Mouse (Mus musculus) heart, embryonic 12.5 days (tissue): ENCODE measurements at regions not wholly inside any gene's neighbourhood (a gene's known extent, or its start where the extent isn't known, plus 50 kb on each side); places are given as distances from the start of the nearest gene placed in this dataset.

Experiments
- ATAC-seq: fragments of 200-750 bp; cut with Nextera tagmentation; 2 replicates; pipeline ENCODE4 v1.8.0; 2017; ENCODE audit warnings: moderate TSS enrichment, moderate library complexity; ENCODE audit not compliant: insufficient number of reproducible peaks, low FRiP score
- H3K27ac ChIP-seq: fragments of 300-500 bp; sonication (generic); 2 replicates; pipeline ENCODE4 v1.5.1; 2016; ENCODE audit warnings: mild to moderate bottlenecking, moderate library complexity; ENCODE audit not compliant: poor library complexity, severe bottlenecking
- H3K27me3 ChIP-seq: fragments of 300-500 bp; sonication (generic); replicated peaks from 2 replicates; pipeline ENCODE4 v1.6.1; 2016; ENCODE audit warnings: mild to moderate bottlenecking, moderate library complexity
- H3K36me3 ChIP-seq: fragments of 300-500 bp; sonication (generic); 2 replicates; pipeline ENCODE4 v1.6.1; 2016; ENCODE audit warnings: mild to moderate bottlenecking, moderate library complexity
- H3K4me1 ChIP-seq: fragments of 300-500 bp; sonication (generic); replicated peaks from 2 replicates; pipeline ENCODE4 v1.6.1; 2016; ENCODE audit warnings: mild to moderate bottlenecking
- H3K4me2 ChIP-seq: fragments of 300-500 bp; sonication (generic); 2 replicates; pipeline ENCODE4 v1.6.1; 2016; ENCODE audit warnings: mild to moderate bottlenecking, moderate library complexity
- H3K4me3 ChIP-seq: fragments of 300-500 bp; sonication (generic); 2 replicates; pipeline ENCODE4 v1.5.1; 2016; ENCODE audit warnings: mild to moderate bottlenecking
- H3K9ac ChIP-seq: fragments of 300-500 bp; sonication (generic); 2 replicates; pipeline ENCODE4 v1.6.1; 2016; ENCODE audit warnings: mild to moderate bottlenecking, moderate library complexity
- H3K9me3 ChIP-seq: fragments of 300-500 bp; sonication (generic); replicated peaks from 2 replicates; pipeline ENCODE4 v1.6.1; 2016; ENCODE audit warnings: mild to moderate bottlenecking, moderate library complexity
- WGBS: fragments of 180-500 bp; shearing (Covaris S2); methylation state at CpG from one replicate; pipeline ENCODE4 v1.1.7; 2016; 5-methylcytosine and 5-hydroxymethylcytosine counted together

GRCm38 (mm10) chr7:69827251-69827650 lies 539.3 kb downstream of the Nr2f2 start:
- Histone ChIP-seq H3K4me1 (no peaks in the 10 kb centered on the region), H3K27ac (no peak overlapping the region), H3K9ac (no peak overlapping the region), H3K9me3 (no peaks in the 10 kb centered on the region), H3K27me3 (no peaks in the 10 kb centered on the region), H3K4me3 (no peak overlapping the region), H3K4me2 (no peak overlapping the region), H3K36me3 (no peaks in the 10 kb centered on the region)
- ATAC-seq = no peak
- WGBS = 72% methylated on average over 8 of the region's 8 CpGs

GRCm38 (mm10) chr7:69820570-69820969 lies 546.0 kb downstream of the Nr2f2 start:
- H3K27me3 ChIP-seq = no peaks in the 10 kb centered on the region
- WGBS = 78% methylated on average over 2 of the region's 2 CpGs
- no peak for ATAC-seq
- no peaks in the 10 kb centered on the region for H3K36me3 ChIP-seq
- H3K9ac ChIP-seq = no peak overlapping the region
- no peaks in the 10 kb centered on the region for H3K4me1 ChIP-seq
- H3K9me3 ChIP-seq = no peaks in the 10 kb centered on the region
- no peak overlapping the region for H3K4me3 ChIP-seq
- no peak overlapping the region for H3K4me2 ChIP-seq
- H3K27ac ChIP-seq = no peak overlapping the region

- no peaks in the 10 kb centered on the region for H3K9me3 ChIP-seq
- no peaks in the 10 kb centered on the region for H3K36me3 ChIP-seq
- H3K9ac ChIP-seq = no peak overlapping the region
- H3K4me1 ChIP-seq = peaks cover under 1% of the 10 kb centered on the region; the same call in 1 of the 2 replicates
- 76% methylated on average over 3 of the region's 3 CpGs for WGBS
- H3K4me3 ChIP-seq = no peak overlapping the region
- no peak overlapping the region for H3K4me2 ChIP-seq
- ATAC-seq = no peak
- no peaks in the 10 kb centered on the region for H3K27me3 ChIP-seq
- H3K27ac ChIP-seq = no peak overlapping the region
Measured at GRCm38 (mm10) chr7:69812301-69812700, 554.2 kb downstream of the Nr2f2 start.

GRCm38 (mm10) chr7:69810873-69811272 lies 555.7 kb downstream of the Nr2f2 start:
- peaks cover 4% of the 10 kb centered on the region; the same call in 1 of the 2 replicates for H3K4me1 ChIP-seq
- H3K4me2 ChIP-seq = 0 out of 2 replicates have a peak overlapping the region, but pooled peaks have one; percentile 34
- H3K4me3 ChIP-seq = no peak overlapping the region
- ATAC-seq = no peak
- 15% methylated on average over 5 of the region's 5 CpGs for WGBS
- no peak overlapping the region for H3K9ac ChIP-seq
- no peaks in the 10 kb centered on the region for H3K36me3 ChIP-seq
- no peaks in the 10 kb centered on the region for H3K27me3 ChIP-seq
- no peak overlapping the region for H3K27ac ChIP-seq
- H3K9me3 ChIP-seq = no peaks in the 10 kb centered on the region

DNA sequence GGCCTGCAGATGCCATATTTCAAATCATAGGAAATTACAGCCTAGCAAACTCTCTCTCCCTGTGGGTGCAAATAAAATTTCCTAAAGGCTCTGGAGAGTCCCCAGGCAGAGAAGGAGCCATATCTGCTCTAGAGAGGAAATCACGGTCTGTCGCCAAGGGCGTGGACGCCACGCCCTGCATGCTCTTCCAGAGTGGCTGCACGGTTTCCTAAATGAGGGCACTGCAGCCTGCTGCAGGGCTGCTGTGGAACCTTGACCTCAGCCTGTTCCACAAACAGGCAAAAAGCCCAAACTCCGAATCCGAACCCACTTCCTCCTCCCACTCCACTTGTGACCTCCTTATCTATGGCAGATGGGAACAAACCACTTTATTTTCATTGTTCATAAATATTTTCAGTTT lies 559.3 kb downstream of the Nr2f2 start:
- Histone ChIP-seq H3K36me3 (no peaks in the 10 kb centered on the region), H3K4me2 (no peak overlapping the region), H3K4me3 (no peak overlapping the region), H3K9ac (no peak overlapping the region), H3K27me3 (no peaks in the 10 kb centered on the region), H3K9me3 (no peaks in the 10 kb centered on the region), H3K27ac (no peak overlapping the region), H3K4me1 (peaks cover 4% of the 10 kb centered on the region; the same call in 1 of the 2 replicates)
- 39% methylated on average over 8 of the region's 8 CpGs for WGBS
- ATAC-seq = no peak

- no peaks in the 10 kb centered on the region for H3K36me3 ChIP-seq
- no peak overlapping the region for H3K4me2 ChIP-seq
- no peak overlapping the region for H3K9ac ChIP-seq
- no peaks in the 10 kb centered on the region for H3K27me3 ChIP-seq
- 77% methylated on average over 5 of the region's 5 CpGs for WGBS
- H3K9me3 ChIP-seq = no peaks in the 10 kb centered on the region
- no peak overlapping the region for H3K4me3 ChIP-seq
- H3K27ac ChIP-seq = no peak overlapping the region
- no peak for ATAC-seq
- H3K4me1 ChIP-seq = no peaks in the 10 kb centered on the region
Measured at GRCm38 (mm10) chr7:69770980-69771348, 595.6 kb downstream of the Nr2f2 start.

DNA sequence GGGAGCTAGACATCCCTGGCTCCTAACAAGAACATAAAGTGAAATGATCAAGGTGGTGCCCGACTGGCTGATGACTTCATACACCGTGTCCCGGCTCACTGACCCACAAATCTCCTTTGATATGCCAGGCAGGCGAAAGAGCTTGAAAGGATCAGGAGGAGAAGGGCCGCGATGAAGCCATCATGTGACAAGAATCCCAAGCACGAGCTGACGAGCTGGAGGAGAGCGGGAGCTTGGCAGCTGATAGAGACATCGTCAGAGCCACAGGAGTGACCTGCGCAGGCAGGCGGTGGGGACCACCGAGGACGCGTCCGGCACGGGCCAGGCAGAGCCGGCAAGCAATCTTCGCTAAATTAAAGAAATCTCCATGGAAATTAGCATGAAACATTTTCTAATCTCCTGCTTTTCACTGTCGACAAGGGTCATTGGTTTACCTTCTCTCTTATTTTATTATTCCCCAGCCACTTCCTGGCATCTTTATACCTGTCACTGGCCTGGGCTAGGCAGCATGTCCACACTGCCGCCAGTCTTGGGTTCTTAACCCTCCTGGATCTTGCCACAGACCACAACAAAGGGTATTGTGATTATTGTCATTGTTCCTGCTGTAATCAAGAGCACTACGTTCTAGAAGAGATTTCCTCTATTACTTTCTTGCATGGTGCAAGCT lies 596.1 kb downstream of the Nr2f2 start:
- Histone ChIP-seq H3K36me3 (no peaks in the 10 kb centered on the region), H3K4me2 (no peak overlapping the region), H3K27ac (no peak overlapping the region), H3K9me3 (no peaks in the 10 kb centered on the region), H3K4me3 (no peak overlapping the region), H3K4me1 (no peaks in the 10 kb centered on the region), H3K27me3 (no peaks in the 10 kb centered on the region), H3K9ac (no peak overlapping the region)
- no peak for ATAC-seq
- 53% methylated on average over 22 of the region's 22 CpGs for WGBS

DNA sequence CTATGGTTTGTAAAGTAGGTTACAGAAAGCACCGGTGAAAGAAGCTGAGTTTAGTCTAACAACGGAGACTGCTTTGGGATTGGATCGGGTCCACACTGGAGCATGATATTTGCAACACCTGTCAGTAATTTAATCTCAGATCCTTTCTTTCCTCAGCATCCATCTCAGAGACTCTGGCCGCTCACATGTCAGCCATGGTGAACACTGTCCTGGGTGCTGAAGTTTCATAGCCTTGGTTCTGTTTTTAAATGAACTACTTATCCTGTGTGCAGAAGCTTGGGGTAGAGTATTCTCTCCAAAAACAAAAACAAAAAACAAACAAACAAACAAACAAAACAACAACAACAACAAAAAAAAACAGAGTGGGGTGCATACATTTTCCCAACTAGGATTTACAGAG lies 600.1 kb downstream of the Nr2f2 start:
- ATAC-seq = no peak
- Histone ChIP-seq H3K4me1 (no peaks in the 10 kb centered on the region), H3K9me3 (no peaks in the 10 kb centered on the region), H3K36me3 (no peaks in the 10 kb centered on the region), H3K4me2 (no peak overlapping the region), H3K27me3 (no peaks in the 10 kb centered on the region), H3K27ac (no peak overlapping the region), H3K9ac (no peak overlapping the region), H3K4me3 (no peak overlapping the region)
- WGBS = 47% methylated on average over 4 of the region's 4 CpGs

- no peak overlapping the region for H3K4me3 ChIP-seq
- no peak overlapping the region for H3K27ac ChIP-seq
- no peaks in the 10 kb centered on the region for H3K9me3 ChIP-seq
- H3K9ac ChIP-seq = no peak overlapping the region
- H3K36me3 ChIP-seq = no peaks in the 10 kb centered on the region
- no peaks in the 10 kb centered on the region for H3K27me3 ChIP-seq
- no peak overlapping the region for H3K4me2 ChIP-seq
- H3K4me1 ChIP-seq = no peaks in the 10 kb centered on the region
- WGBS = 68% methylated on average over 6 of the region's 6 CpGs
- ATAC-seq = no peak
Measured at GRCm38 (mm10) chr7:69740495-69740894, 626.0 kb downstream of the Nr2f2 start.

- Histone ChIP-seq H3K4me2 (no peak overlapping the region), H3K27ac (no peak overlapping the region), H3K36me3 (no peaks in the 10 kb centered on the region), H3K4me3 (no peak overlapping the region), H3K27me3 (no peaks in the 10 kb centered on the region), H3K9ac (no peak overlapping the region), H3K9me3 (no peaks in the 10 kb centered on the region), H3K4me1 (no peaks in the 10 kb centered on the region)
- 85% methylated on average over 7 of the region's 7 CpGs for WGBS
- no peak for ATAC-seq
Measured at GRCm38 (mm10) chr7:69738998-69739397, 627.5 kb downstream of the Nr2f2 start.

GRCm38 (mm10) chr7:69715081-69715480 lies 651.5 kb downstream of the Nr2f2 start:
- Histone ChIP-seq H3K36me3 (no peaks in the 10 kb centered on the region), H3K4me3 (no peak overlapping the region), H3K4me2 (no peak overlapping the region), H3K9me3 (no peaks in the 10 kb centered on the region), H3K27ac (no peak overlapping the region), H3K4me1 (no peaks in the 10 kb centered on the region), H3K27me3 (no peaks in the 10 kb centered on the region), H3K9ac (no peak overlapping the region)
- WGBS = 85% methylated on average over 5 of the region's 5 CpGs
- ATAC-seq = no peak

GRCm38 (mm10) chr7:69670211-69670610 lies 696.3 kb downstream of the Nr2f2 start:
- no peak for ATAC-seq
- H3K4me3 ChIP-seq = no peak overlapping the region
- H3K9ac ChIP-seq = no peak overlapping the region
- H3K27me3 ChIP-seq = no peaks in the 10 kb centered on the region
- no peaks in the 10 kb centered on the region for H3K4me1 ChIP-seq
- H3K27ac ChIP-seq = no peak overlapping the region
- no peaks in the 10 kb centered on the region for H3K36me3 ChIP-seq
- H3K9me3 ChIP-seq = no peaks in the 10 kb centered on the region
- WGBS = 72% methylated on average over 1 of the region's 1 CpGs
- H3K4me2 ChIP-seq = no peak overlapping the region
